Mouse (Mus musculus) ES-Bruce4 (cell line): ENCODE results near the gene Ep300.

Experiments used
- CTCF ChIP-seq: IDR thresholded peaks from one replicate; pipeline ENCODE4 v1.8.1; 2011; ENCODE audit warnings: low read depth, low read length
- EP300 ChIP-seq: IDR thresholded peaks from 2 replicates; pipeline ENCODE4 v1.6.1; 2011; ENCODE audit warnings: low read depth, low read length; ENCODE audit not compliant: insufficient read depth

DNA sequence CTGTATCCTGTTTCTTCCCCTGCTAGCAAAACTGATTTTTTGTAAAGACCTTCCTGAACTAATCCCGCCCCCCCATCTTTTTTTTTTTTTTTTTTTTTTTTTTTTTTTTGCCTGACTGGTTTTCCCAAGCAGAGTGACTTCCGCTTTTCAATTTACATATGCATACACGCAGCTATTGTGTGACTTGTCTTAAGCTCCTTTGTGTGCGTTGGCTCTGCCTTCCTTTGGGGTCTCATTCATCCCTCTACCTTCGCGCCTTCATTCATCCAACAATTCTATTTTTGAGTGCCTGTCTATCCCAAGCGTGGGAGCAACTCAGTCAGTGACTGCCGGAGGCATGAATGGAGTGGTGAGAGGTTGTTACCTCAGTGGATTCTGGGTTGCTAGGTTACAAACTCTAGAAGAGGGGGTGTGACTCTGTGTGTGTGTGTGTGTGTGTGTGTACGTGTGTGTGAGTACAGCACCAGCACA is 49.2 kb upstream of the Ep300 start:
- TF ChIP-seq CTCF, result no peak
- no peak for TF ChIP-seq EP300
